Mouse (Mus musculus): Measurements from ENCODE around the gene Gimap9.
"Not testable (repeated sequence)": the region's sequence is repeated elsewhere in the genome, so short reads cannot be mapped to it uniquely, and the experiment has no call there.

The Gimap9 gene

DNA sequence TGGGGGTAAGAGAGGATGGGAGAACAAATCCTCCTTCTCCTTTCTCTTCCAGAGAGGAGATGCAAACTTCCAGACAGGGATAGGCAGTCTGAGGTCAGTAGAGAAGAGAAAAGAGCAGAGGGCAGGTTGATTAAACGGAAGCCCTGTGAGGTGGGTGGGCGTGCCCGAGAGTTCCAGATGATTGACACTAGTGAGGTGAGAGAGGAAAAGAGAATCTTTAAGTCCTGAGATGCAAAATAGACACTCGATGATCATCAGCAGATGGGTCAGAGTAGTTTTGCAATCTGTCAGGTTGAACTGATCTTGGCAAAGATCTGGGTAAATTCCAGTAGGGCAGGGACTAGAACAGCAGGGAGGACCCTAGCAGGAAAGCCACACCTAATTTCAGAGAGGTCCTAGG, 11.2 kb upstream of the Gimap9 start:
- no peak for DNase-seq (ENCODE audit: low read depth, low spot score)

DNA sequence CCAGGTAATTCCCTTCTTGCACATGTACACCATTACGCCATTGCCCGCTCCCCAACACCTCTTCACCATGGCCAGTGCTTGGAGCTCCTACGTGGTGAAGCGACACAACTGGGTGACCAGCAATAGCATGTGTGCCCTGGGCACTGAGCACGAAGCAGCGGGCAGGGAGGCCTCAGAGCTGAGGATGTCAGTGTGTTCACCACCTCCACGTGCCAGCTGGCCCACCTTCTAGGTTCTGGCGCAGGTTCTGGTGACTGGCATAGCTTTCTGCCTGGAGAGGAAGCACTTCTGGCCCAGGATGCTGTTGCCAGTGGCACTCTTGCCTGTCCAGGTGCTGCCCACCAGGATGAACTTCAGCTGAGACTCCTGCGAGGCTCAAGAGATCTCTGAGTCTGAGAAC, 10.5 kb upstream of the Gimap9 start:
- no peak for DNase-seq (ENCODE audit: low read depth, low spot score)

DNA sequence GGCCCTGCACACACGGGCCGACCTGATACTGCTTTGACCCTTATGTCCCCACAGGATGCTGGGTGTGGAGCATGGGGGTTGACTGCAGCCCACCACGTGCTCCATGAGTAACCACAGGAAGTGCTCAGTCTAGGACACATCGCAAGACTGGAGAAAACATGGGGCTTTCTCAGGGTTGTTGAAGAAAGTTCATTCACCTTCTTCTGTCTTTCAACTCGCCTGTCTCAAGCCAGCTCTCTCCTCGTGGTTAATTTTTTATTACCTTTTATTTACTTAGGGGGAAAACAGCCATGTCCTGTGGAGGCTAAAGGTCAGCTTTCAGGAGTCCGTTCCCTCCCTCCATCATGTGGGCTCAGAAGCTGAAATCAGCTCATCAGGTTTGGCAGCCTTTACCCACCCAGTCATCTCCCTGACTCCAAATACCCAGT, 9.8 kb upstream of the Gimap9 start:
- peak; percentile 41 for DNase-seq (ENCODE audit: low read depth, low spot score)

DNA sequence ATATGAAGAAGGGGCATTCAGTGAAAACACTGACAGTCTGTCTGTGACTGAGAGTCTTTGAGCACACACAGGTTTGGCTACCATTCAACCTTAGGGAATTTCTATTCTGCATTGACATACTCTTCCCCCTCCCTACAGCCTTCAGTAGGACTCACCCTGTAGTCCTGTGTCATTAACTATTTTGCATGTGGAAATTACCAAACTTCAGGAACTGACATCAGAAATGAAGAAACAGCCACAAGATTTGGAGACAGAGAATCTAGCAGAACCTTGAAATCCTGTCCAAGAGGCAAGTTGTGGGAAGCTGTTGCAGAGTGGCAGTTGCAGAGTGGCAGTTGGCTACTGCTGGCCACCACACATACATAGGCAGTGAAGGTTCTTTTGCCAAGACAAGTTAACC, 7.9 kb upstream of the Gimap9 start:
- DNase-seq (ENCODE audit: low read depth, low spot score): no peak

DNA sequence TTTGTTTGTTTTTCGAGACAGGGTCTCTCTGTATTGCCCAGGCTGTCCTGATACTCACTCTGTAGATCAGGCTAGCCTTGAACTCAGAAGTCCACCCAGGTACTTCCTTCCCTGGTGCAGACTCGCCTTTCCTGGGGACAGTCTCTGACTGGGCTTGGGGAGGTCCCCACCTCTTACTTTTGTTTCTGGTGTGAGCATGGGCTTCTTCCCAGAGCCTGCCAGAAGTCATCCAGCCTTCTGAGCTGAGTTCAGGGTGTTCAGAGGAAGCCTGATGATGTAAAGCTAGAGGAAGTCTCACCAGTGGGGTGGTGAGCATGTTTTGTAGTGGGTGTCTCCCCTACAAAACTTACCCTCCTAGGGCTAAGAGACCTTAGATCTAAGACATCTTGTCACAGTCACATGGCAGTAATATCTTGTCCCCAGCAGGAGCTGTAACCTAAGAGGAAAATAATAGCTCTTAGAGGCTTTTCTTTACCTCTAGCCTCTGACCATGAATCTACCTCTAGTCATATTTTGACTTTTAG, 6.4 kb upstream of the Gimap9 start:
- peak; percentile 51 for DNase-seq (ENCODE audit: low read depth, low spot score)

GRCm38 (mm10) chr6:48674291-48675058, 1.5 kb upstream of the Gimap9 start:
- DNase-seq (ENCODE audit: low read depth, low spot score): peak; percentile 62

- no peak for DNase-seq (ENCODE audit: low read depth, low spot score)
Observed at GRCm38 (mm10) chr6:48675400-48675930, 464 bp upstream of the Gimap9 start.

- no peak for DNase-seq (ENCODE audit: low read depth, low spot score)
Observed at GRCm38 (mm10) chr6:48676860-48677415, 1.0 kb downstream of the Gimap9 start.

GRCm38 (mm10) chr6:48677492-48678345, 1.8 kb downstream of the Gimap9 start:
- peak; percentile 56 for DNase-seq (ENCODE audit: low read depth, low spot score)

GRCm38 (mm10) chr6:48678391-48678790, 2.5 kb downstream of the Gimap9 start:
- no peak for DNase-seq (ENCODE audit: low read depth, low spot score)

- DNase-seq (ENCODE audit: low read depth, low spot score): peak; percentile 80
Observed at GRCm38 (mm10) chr6:48679701-48680100, 3.8 kb downstream of the Gimap9 start.

DNA sequence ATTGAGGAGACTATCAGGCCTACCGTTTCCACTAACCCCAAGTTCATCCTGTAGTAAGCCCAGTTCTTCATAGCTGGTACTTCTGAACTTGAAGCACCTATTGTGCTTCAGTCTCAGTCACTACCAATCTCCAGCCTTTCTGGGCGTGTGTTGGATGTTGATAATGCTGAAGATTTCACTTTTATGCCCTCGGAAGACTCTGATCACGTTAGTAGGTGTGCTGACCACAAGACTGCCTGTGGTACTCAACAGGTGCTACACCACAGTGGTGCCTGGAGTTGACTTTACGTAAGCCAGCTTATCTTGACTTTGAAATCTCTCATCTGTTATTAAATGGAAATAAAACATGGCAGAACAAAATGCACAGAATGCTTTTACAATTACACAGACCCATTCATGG, 4.5 kb downstream of the Gimap9 start:
- peak; percentile 89 for DNase-seq (ENCODE audit: low read depth, low spot score)

DNA sequence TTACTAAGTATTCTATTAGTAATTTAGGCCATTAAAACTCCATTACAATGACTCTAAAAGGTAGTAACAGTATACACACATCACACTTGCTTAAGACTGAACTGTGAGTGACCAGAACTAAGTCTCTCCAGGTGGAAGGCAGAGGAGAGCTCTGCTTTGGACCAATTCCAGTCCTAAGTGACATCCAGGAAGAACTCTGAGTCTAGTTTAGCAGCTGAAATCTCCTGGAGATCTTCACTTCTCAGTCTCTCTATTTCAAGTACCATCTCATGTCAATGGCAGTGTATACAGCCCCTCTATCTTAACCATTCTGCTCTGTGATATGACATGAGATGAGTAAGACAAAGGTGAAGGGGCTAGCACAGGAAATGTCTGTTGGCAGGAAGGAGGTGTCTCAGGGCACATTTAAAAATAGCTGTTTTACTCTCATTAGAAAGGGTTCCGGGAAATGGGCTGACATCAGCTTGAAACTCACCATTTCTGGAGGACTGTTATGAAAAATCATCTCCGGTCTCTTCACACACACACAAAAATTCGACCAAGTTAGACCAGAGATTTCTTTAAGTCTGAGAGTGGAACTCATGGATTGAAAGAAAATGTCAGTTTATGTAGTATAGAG, 5.7 kb downstream of the Gimap9 start:
- peak; percentile 77 for DNase-seq (ENCODE audit: low read depth, low spot score)

GRCm38 (mm10) chr6:48682271-48682670, 6.3 kb downstream of the Gimap9 start:
- DNase-seq (ENCODE audit: low read depth, low spot score): no peak

- DNase-seq (ENCODE audit: low read depth, low spot score): not testable (repeated sequence)
Observed at GRCm38 (mm10) chr6:48683263-48683821, 7.4 kb downstream of the Gimap9 start.

GRCm38 (mm10) chr6:48684319-48684718, 8.4 kb downstream of the Gimap9 start, which contains the start of gene Gimap4:
Gimap4 (plus strand) TSS chr6:48684549.
- peak; percentile 74 for DNase-seq (ENCODE audit: low read depth, low spot score)

DNA sequence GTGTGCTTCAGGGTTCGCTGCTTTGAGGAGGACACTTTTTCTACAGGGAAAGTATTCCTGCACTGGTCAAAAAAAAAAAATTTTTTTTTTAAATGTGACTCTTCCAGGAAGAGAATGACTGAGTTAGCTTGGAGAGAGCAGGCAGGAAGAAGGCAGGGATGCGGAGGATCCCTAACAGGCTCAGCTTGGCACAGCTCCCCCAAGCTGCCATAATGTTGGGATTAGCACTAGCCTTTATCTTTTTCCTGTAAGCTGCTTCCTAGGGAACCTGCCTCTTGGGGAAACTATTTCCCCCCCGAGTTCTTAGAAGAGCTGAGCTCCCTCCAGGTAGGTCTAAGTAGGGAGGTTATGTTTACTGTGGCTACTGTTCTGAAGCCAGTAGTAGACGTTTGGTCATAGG, 8.9 kb downstream of the Gimap9 start:
- DNase-seq (ENCODE audit: low read depth, low spot score): no peak

GRCm38 (mm10) chr6:48685251-48685650, 9.3 kb downstream of the Gimap9 start:
- DNase-seq (ENCODE audit: low read depth, low spot score): peak; percentile 53

- peak; percentile 45 for DNase-seq (ENCODE audit: low read depth, low spot score)
Observed at GRCm38 (mm10) chr6:48685694-48686665, 10.1 kb downstream of the Gimap9 start.

- peak; percentile 37 for DNase-seq (ENCODE audit: low read depth, low spot score)
Observed at GRCm38 (mm10) chr6:48687077-48687476, 11.1 kb downstream of the Gimap9 start.
